Mouse (Mus musculus) ES-Bruce4 (cell line): ENCODE measurements around the gene A2ml1. TPM values are rescaled to one million over a fixed set of nuclear protein-coding genes. Genes with fewer than 3 reads are reported as not detected.

ENCODE experiments used
- H3K27ac ChIP-seq: 2 replicates; pipeline ENCODE4 v1.5.1; 2012; ENCODE audit warnings: low read length, inconsistent platforms; ENCODE audit not compliant: insufficient read depth
- H3K27me3 ChIP-seq: 2 replicates; pipeline ENCODE4 v1.6.1; 2012; ENCODE audit warnings: mild to moderate bottlenecking, low read length, inconsistent platforms; ENCODE audit not compliant: control insufficient read depth, poor library complexity, insufficient read depth, severe bottlenecking
- H3K36me3 ChIP-seq: 2 replicates; pipeline ENCODE4 v1.6.1; 2012; ENCODE audit warnings: inconsistent platforms, mild to moderate bottlenecking, low read length, moderate library complexity; ENCODE audit not compliant: control insufficient read depth, poor library complexity, insufficient read depth, severe bottlenecking
- H3K4me1 ChIP-seq: one replicate; pipeline ENCODE4 v1.8.1; 2011; ENCODE audit warnings: low read length; ENCODE audit not compliant: control insufficient read depth, insufficient read depth
- H3K4me3 ChIP-seq: 2 replicates; pipeline ENCODE4 v1.5.1; 2011; ENCODE audit warnings: low read depth, mild to moderate bottlenecking, low read length
- H3K9ac ChIP-seq: 2 replicates; pipeline ENCODE4 v1.6.1; 2012; ENCODE audit warnings: low read depth, mild to moderate bottlenecking, inconsistent platforms; ENCODE audit not compliant: poor library complexity, severe bottlenecking
- H3K9me3 ChIP-seq: replicated peaks from 2 replicates; pipeline ENCODE4 v1.6.1; 2012; ENCODE audit warnings: mild to moderate bottlenecking, low read length, inconsistent platforms; ENCODE audit not compliant: control insufficient read depth, poor library complexity, insufficient read depth, severe bottlenecking
- CTCF ChIP-seq: IDR thresholded peaks from one replicate; pipeline ENCODE4 v1.8.1; 2011; ENCODE audit warnings: low read depth, low read length
- EP300 ChIP-seq: IDR thresholded peaks from 2 replicates; pipeline ENCODE4 v1.6.1; 2011; ENCODE audit warnings: low read depth, low read length; ENCODE audit not compliant: insufficient read depth
- POLR2A ChIP-seq: IDR thresholded peaks from one replicate; pipeline ENCODE4 v1.8.1; 2011; ENCODE audit warnings: low read length; ENCODE audit not compliant: insufficient read depth
- polyA plus RNA-seq: library from polyadenylated mRNA; stranded (reverse); fragments of >200 nt; gene quantifications from 2 replicates; pipeline ENCODE4 v1.2.4, GENCODE M21; 2011; ENCODE audit warnings: low read depth; ENCODE audit not compliant: missing spikeins, insufficient read depth, insufficient read length

A2ml1 gene
- polyA plus RNA-seq, 1 experiment: not detected

DNA sequence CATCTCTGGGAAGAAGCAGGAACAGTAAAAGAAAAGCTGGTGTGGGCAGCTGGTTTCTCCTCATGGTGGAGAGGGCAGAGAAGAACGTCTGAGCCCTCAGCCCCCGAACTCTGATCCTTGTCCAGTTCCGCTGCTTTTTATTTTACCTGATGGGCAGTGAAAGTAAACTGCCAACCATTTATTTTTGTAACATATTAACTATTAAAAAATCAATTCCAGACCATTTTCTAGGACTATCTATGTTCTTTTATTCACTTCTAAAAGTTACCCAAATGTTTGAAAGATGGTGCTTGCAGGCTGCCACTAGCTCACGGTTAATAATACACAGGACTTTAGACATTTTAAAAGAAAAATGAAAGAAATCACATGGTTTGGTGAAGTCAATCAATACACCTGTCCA lies 54.8 kb downstream of the A2ml1 start, which contains the start of gene Pzp:
Pzp (minus strand) TSS at position 120 of the 400 bp plus-strand sequence.
- no peaks in the 10 kb centered on the region for H3K4me1 ChIP-seq
- 0 out of 2 replicates have a peak, but pooled peaks cover 3% of the 10 kb centered on the region for H3K9me3 ChIP-seq
- H3K36me3 ChIP-seq: no peaks in the 10 kb centered on the region
- TF ChIP-seq EP300 (no peak), CTCF (no peak), POLR2A (no peak)
- H3K27me3 ChIP-seq: no peaks in the 10 kb centered on the region
- H3K4me3 ChIP-seq: no peak within 1 kb of the TSS
- H3K9ac ChIP-seq: no peak within 1 kb of the TSS
- H3K27ac ChIP-seq: no peak within 1 kb of the TSS

GRCm38 (mm10) chr6:128525801-128526200 lies 55.6 kb downstream of the A2ml1 start:
- H3K27ac ChIP-seq: no peak overlapping the region
- no peaks in the 10 kb centered on the region for H3K27me3 ChIP-seq
- no peaks in the 10 kb centered on the region for H3K36me3 ChIP-seq
- TF ChIP-seq EP300: no peak
- no peaks in the 10 kb centered on the region for H3K4me1 ChIP-seq
- no peak overlapping the region for H3K4me3 ChIP-seq
- H3K9me3 ChIP-seq: 0 out of 2 replicates have a peak, but pooled peaks cover 3% of the 10 kb centered on the region
- no peak overlapping the region for H3K9ac ChIP-seq

GRCm38 (mm10) chr6:128523360-128523759 lies 58.0 kb downstream of the A2ml1 start:
- TF ChIP-seq CTCF: no peak
- TF ChIP-seq POLR2A: no peak
- no peak for TF ChIP-seq EP300
- Histone ChIP-seq H3K4me1 (no peaks in the 10 kb centered on the region), H3K27me3 (no peaks in the 10 kb centered on the region), H3K36me3 (no peaks in the 10 kb centered on the region), H3K27ac (no peak overlapping the region), H3K9ac (no peak overlapping the region), H3K9me3 (0 out of 2 replicates have a peak, but pooled peaks cover 3% of the 10 kb centered on the region), H3K4me3 (no peak overlapping the region)

DNA sequence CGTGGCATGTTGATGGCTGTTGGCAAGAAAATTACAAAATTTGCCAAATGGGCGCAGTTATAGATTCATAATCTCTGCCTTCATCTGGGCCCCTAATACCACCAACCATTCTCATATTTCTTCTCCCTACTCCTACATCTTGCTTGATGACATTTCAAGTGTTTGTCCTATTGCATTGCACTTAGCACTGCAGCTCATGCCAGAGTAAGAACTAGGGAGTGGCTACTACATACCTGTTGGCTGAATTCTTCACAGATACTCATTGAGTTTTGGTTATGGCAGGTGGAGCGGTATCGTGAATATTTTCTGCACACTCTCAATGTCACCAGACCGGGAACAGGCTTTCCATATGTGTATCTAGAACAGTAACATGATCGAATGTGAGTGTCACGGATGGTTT lies 62.2 kb downstream of the A2ml1 start:
- Histone ChIP-seq H3K27ac (no peak overlapping the region), H3K4me1 (no peaks in the 10 kb centered on the region), H3K27me3 (no peaks in the 10 kb centered on the region), H3K9ac (no peak overlapping the region), H3K4me3 (no peak overlapping the region), H3K9me3 (0 out of 2 replicates have a peak, but pooled peaks cover under 1% of the 10 kb centered on the region), H3K36me3 (no peaks in the 10 kb centered on the region)
- TF ChIP-seq CTCF: no peak
- TF ChIP-seq POLR2A: no peak
- no peak for TF ChIP-seq EP300

GRCm38 (mm10) chr6:128505676-128506236 lies 75.7 kb downstream of the A2ml1 start:
- no peak overlapping the region for H3K27ac ChIP-seq
- no peak for TF ChIP-seq EP300
- no peak for TF ChIP-seq POLR2A
- no peak for TF ChIP-seq CTCF
- no peaks in the 10 kb centered on the region for H3K27me3 ChIP-seq
- H3K9me3 ChIP-seq: no peaks in the 10 kb centered on the region
- no peaks in the 10 kb centered on the region for H3K4me1 ChIP-seq
- no peaks in the 10 kb centered on the region for H3K36me3 ChIP-seq
- H3K9ac ChIP-seq: no peak overlapping the region
- H3K4me3 ChIP-seq: no peak overlapping the region

DNA sequence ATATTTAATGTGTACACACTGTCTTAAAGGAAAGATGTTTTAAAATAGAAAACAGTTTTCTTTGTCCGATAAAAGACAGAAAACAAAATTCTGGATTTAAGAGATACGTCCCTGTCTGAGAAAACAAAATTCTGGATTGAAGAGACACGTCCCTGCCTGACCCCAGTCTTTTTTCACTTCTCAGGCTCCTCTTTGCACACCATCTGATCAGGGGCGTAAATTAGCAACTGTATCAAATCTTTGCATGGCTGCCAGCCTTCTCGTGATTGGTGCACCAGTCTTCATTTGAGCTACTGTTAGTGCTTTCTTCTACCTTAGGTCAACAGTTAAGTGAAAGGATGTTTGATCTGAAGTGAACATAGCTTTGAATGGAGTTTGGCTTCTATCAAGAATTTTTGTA lies 76.7 kb downstream of the A2ml1 start:
- H3K36me3 ChIP-seq: no peaks in the 10 kb centered on the region
- no peak overlapping the region for H3K27ac ChIP-seq
- no peak overlapping the region for H3K4me3 ChIP-seq
- TF ChIP-seq POLR2A (no peak), EP300 (no peak), CTCF (no peak)
- no peak overlapping the region for H3K9ac ChIP-seq
- H3K27me3 ChIP-seq: no peaks in the 10 kb centered on the region
- no peaks in the 10 kb centered on the region for H3K4me1 ChIP-seq
- H3K9me3 ChIP-seq: no peaks in the 10 kb centered on the region
